Mouse (Mus musculus) CH12.LX (cell line): ENCODE results near the gene Herc3. TPM values are rescaled to one million over a fixed set of nuclear protein-coding genes. Genes with fewer than 3 reads are reported as not detected.

Experiments used
- DNase-seq: peaks from one replicate; pipeline ENCODE4 v3.0.0-alpha.2; 2013; ENCODE audit errors: extremely low read depth
- H3K27ac ChIP-seq: 2 replicates; pipeline ENCODE4 v1.5.1; 2012; ENCODE audit warnings: low read depth, mild to moderate bottlenecking, control low read depth, moderate library complexity; ENCODE audit not compliant: insufficient read depth
- H3K27me3 ChIP-seq: replicated peaks from 2 replicates; pipeline ENCODE3; 2012; ENCODE audit warnings: inconsistent platforms
- H3K36me3 ChIP-seq, 2 experiments: replicated peaks in 1 of 2; 2 replicates each; pipeline versions ENCODE3 to v1.6.1; 2012; ENCODE audit warnings: inconsistent platforms in 1 of 2, low read length in 1 of 2, mild to moderate bottlenecking in 1 of 2, mixed read lengths in 1 of 2, moderate library complexity in 1 of 2; ENCODE audit not compliant: control insufficient read depth in 1 of 2, insufficient read depth in 1 of 2
- H3K4me1 ChIP-seq, 2 experiments: 2 replicates each; pipeline ENCODE4 v1.6.1; 2012; ENCODE audit warnings: inconsistent platforms in 1 of 2, moderate library complexity in 1 of 2; ENCODE audit not compliant: insufficient read depth in 2 of 2, control insufficient read depth in 1 of 2
- H3K4me2 ChIP-seq: 2 replicates; pipeline ENCODE4 v1.6.1; 2012; ENCODE audit warnings: low read depth, mild to moderate bottlenecking, control low read depth; ENCODE audit not compliant: poor library complexity, insufficient read depth, severe bottlenecking
- H3K4me3 ChIP-seq, 3 experiments: fragments of 150-350 bp in 1 of 3; sonication (generic) in 1 of 3; replicated peaks in 1 of 3; 2 replicates each; pipeline versions ENCODE3 to v1.5.1; 2011 to 2012; ENCODE audit warnings: low read depth in 2 of 3, low read length in 2 of 3, mild to moderate bottlenecking in 2 of 3, moderate library complexity in 2 of 3, control low read depth in 1 of 3, improper control_type of control experiment in 1 of 3, inconsistent platforms in 1 of 3, mixed read lengths in 1 of 3; ENCODE audit not compliant: poor library complexity in 1 of 3
- H3K79me2 ChIP-seq: replicated peaks from 2 replicates; pipeline ENCODE4 v1.6.1; 2012; ENCODE audit warnings: mild to moderate bottlenecking, moderate library complexity; ENCODE audit not compliant: control insufficient read depth, poor library complexity, insufficient read depth, severe bottlenecking; ENCODE audit errors: extremely low read depth
- H3K9ac ChIP-seq: 2 replicates; pipeline ENCODE4 v1.6.1; 2012; ENCODE audit warnings: low read depth, mild to moderate bottlenecking, control low read depth, moderate library complexity; ENCODE audit not compliant: insufficient read depth
- H3K9me3 ChIP-seq: replicated peaks from 2 replicates; pipeline ENCODE3; 2012; ENCODE audit warnings: low read length, inconsistent platforms, mixed read lengths
- BHLHE40 ChIP-seq: IDR thresholded peaks from 2 replicates; pipeline ENCODE4 v1.6.1; 2011; ENCODE audit warnings: mild to moderate bottlenecking, low read depth, low read length, improper control_type of control experiment
- CHD1 ChIP-seq: IDR thresholded peaks from 2 replicates; pipeline ENCODE4 v1.6.1; 2012; ENCODE audit warnings: low read depth, low read length, improper control_type of control experiment, inconsistent platforms
- CHD2 ChIP-seq: IDR thresholded peaks from 2 replicates; pipeline ENCODE4 v1.6.1; 2011; ENCODE audit warnings: low read length, improper control_type of control experiment
- CTCF ChIP-seq, 2 experiments: IDR thresholded peaks in 1 of 2; conservative IDR thresholded peaks in 1 of 2; 2 replicates each; pipeline ENCODE4 v1.5.1; 2011 to 2012; ENCODE audit warnings: low read depth in 2 of 2, low read length in 2 of 2, improper control_type of control experiment in 1 of 2, inconsistent platforms in 1 of 2, mild to moderate bottlenecking in 1 of 2, moderate library complexity in 1 of 2
- E2F4 ChIP-seq: IDR thresholded peaks from 2 replicates; pipeline ENCODE4 v1.6.1; 2011; ENCODE audit warnings: low read depth, low read length, improper control_type of control experiment; ENCODE audit not compliant: insufficient replicate concordance
- EP300 ChIP-seq: IDR thresholded peaks from 2 replicates; pipeline ENCODE4 v1.6.1; 2011; ENCODE audit warnings: low read length, improper control_type of control experiment
- ETS1 ChIP-seq: conservative IDR thresholded peaks from 2 replicates; pipeline ENCODE4 v1.6.1; 2012; ENCODE audit warnings: low read depth, mild to moderate bottlenecking, inconsistent platforms, low read length, improper control_type of control experiment, moderate library complexity
- GABPA ChIP-seq: IDR thresholded peaks from 2 replicates; pipeline ENCODE4 v1.6.1; 2012; ENCODE audit warnings: low read depth, low read length, improper control_type of control experiment, inconsistent platforms; ENCODE audit not compliant: insufficient replicate concordance
- JUN ChIP-seq: IDR thresholded peaks from 2 replicates; pipeline ENCODE4 v1.6.1; 2011; ENCODE audit warnings: low read depth, mild to moderate bottlenecking, low read length, improper control_type of control experiment, moderate library complexity; ENCODE audit not compliant: insufficient read depth
- JUND ChIP-seq: conservative IDR thresholded peaks from 2 replicates; pipeline ENCODE4 v1.6.1; 2011; ENCODE audit warnings: low read depth, low read length, improper control_type of control experiment
- MAFK ChIP-seq: IDR thresholded peaks from 2 replicates; pipeline ENCODE4 v1.6.1; 2011; ENCODE audit warnings: low read length, improper control_type of control experiment; ENCODE audit not compliant: insufficient replicate concordance
- MAX ChIP-seq: IDR thresholded peaks from 2 replicates; pipeline ENCODE4 v1.6.1; 2011; ENCODE audit warnings: low read length, improper control_type of control experiment
- MEF2A ChIP-seq: IDR thresholded peaks from 2 replicates; pipeline ENCODE4 v1.6.1; 2014; ENCODE audit warnings: low read depth, mild to moderate bottlenecking, inconsistent platforms, low read length, improper control_type of control experiment, borderline replicate concordance
- MXI1 ChIP-seq: IDR thresholded peaks from 2 replicates; pipeline ENCODE4 v1.6.1; 2011; ENCODE audit warnings: mild to moderate bottlenecking, low read depth, low read length, improper control_type of control experiment
- MYC ChIP-seq: IDR thresholded peaks from 2 replicates; pipeline ENCODE4 v1.6.1; 2011; ENCODE audit warnings: low read depth, mild to moderate bottlenecking, improper control_type of control experiment, low read length
- NRF1 ChIP-seq: IDR thresholded peaks from 2 replicates; pipeline ENCODE4 v1.6.1; 2014; ENCODE audit warnings: low read depth, mild to moderate bottlenecking, inconsistent platforms, low read length, improper control_type of control experiment, moderate library complexity
- POLR2A ChIP-seq: IDR thresholded peaks from 2 replicates; pipeline ENCODE4 v1.6.1; 2011; ENCODE audit warnings: low read depth, mild to moderate bottlenecking, improper control_type of control experiment, low read length
- RAD21 ChIP-seq: IDR thresholded peaks from 2 replicates; pipeline ENCODE4 v1.6.1; 2011; ENCODE audit warnings: low read depth, mild to moderate bottlenecking, low read length, improper control_type of control experiment, moderate library complexity
- SIN3A ChIP-seq: IDR thresholded peaks from 2 replicates; pipeline ENCODE4 v1.6.1; 2012; ENCODE audit warnings: low read length, improper control_type of control experiment, inconsistent platforms
- SMC3 ChIP-seq: IDR thresholded peaks from 2 replicates; pipeline ENCODE4 v1.6.1; 2011; ENCODE audit warnings: low read depth, low read length, improper control_type of control experiment
- UBTF ChIP-seq: IDR thresholded peaks from 2 replicates; pipeline ENCODE4 v1.6.1; 2012; ENCODE audit warnings: low read depth, mild to moderate bottlenecking, inconsistent platforms, low read length, improper control_type of control experiment, moderate library complexity
- USF1 ChIP-seq: IDR thresholded peaks from 2 replicates; pipeline ENCODE4 v1.6.1; 2014; ENCODE audit warnings: low read depth, mild to moderate bottlenecking, inconsistent platforms, low read length, improper control_type of control experiment
- ZC3H11A ChIP-seq: IDR thresholded peaks from 2 replicates; pipeline ENCODE4 v1.6.1; 2012; ENCODE audit warnings: low read depth, mild to moderate bottlenecking, inconsistent platforms, low read length, improper control_type of control experiment
- ZNF384 ChIP-seq: IDR thresholded peaks from 2 replicates; pipeline ENCODE4 v1.6.1; 2012; ENCODE audit warnings: low read depth, low read length, improper control_type of control experiment, inconsistent platforms
- dilution Hi-C: fragments of 300-500 bp; cut with MboI; formaldehyde crosslinking; loops from 2 replicates; pipeline ENCODE4 v1.14.3; 2020; ENCODE audit warnings: low sequenced_read_pairs; ENCODE audit not compliant: extremely low pct_unique_long_range_greater_than_20kb, extremely low pct_ligation_motif_present
- in situ Hi-C: fragments of 300-500 bp; cut with MboI; formaldehyde crosslinking; loops from 3 replicates; pipeline ENCODE4 v1.14.3; 2019; ENCODE audit warnings: low sequenced_read_pairs, low pct_ligation_motif_present, low pct_unique_long_range_greater_than_20kb, mixed read lengths
- polyA plus RNA-seq: library from polyadenylated mRNA; unstranded; fragments of >175 nt; gene quantifications from 2 replicates; pipeline ENCODE4 v1.2.1, GENCODE M21; 2012; ENCODE audit warnings: low read depth; ENCODE audit not compliant: insufficient read length
- total RNA-seq, 2 experiments: library from RNA; depleted of rRNA; stranded (reverse); fragments of 300-350 nt in 1 of 2; fragments of >200 nt in 1 of 2; gene quantifications; 2 replicates each; pipeline ENCODE4 v1.2.3; 2012 to 2014

The Herc3 gene
- total and polyA plus RNA-seq, 3 experiments, result 15.7 to 19.1 (median 17.8) TPM

GRCm38 (mm10) chr6:58920735-58921134 lies 89.5 kb downstream of the Herc3 start (continued):
- TF ChIP-seq POLR2A (no peak), MAFK (no peak)

- Histone ChIP-seq H3K4me3 (no peak overlapping the region), H3K9ac (no peak overlapping the region), H3K9me3 (no peaks in the 10 kb centered on the region), H3K27ac (no peak overlapping the region), H3K36me3 (peaks cover 4 to 32% of the 10 kb centered on the region in 2 experiments), H3K4me1 (peaks cover 0 to 7% of the 10 kb centered on the region in 2 experiments; a peak in 1 of 4 replicates), H3K27me3 (no peaks in the 10 kb centered on the region), H3K4me2 (no peak overlapping the region), H3K79me2 (no peaks in the 10 kb centered on the region)
- dilution Hi-C loops (no loop called here), in situ Hi-C loops (no loop called here)
- peak; percentile 25 for DNase-seq
- TF ChIP-seq USF1 (no peak), ZNF384 (no peak), NRF1 (peak; percentile 57), MXI1 (0 out of 2 replicates have a peak, but pooled peaks have one; percentile 29), CTCF (conservative IDR thresholded peaks at IDR 0.05 in 1 of 2, IDR thresholded peaks at IDR 0.05 in 1 of 2; ENCODE audit: low read depth in 2 of 2, low read length in 2 of 2) (peak in 1 of 2 experiments; percentile 74; a peak in 2 of 4 replicates), ETS1 (no peak), MEF2A (0 out of 2 replicates have a peak, but pooled peaks have one; percentile 19), CHD2 (no peak), RAD21 (peak; percentile 61), BHLHE40 (no peak; the same call in 1 of the 2 replicates), GABPA (no peak), JUN (0 out of 2 replicates have a peak, but pooled peaks have one; percentile 12), SIN3A (no peak), MYC (peak; percentile 57; the same call in 1 of the 2 replicates), SMC3 (peak; percentile 69), ZC3H11A (peak; percentile 6; the same call in 1 of the 2 replicates), JUND (0 out of 2 replicates have a peak, but pooled peaks have one; percentile 28), UBTF (no peak), E2F4 (no peak), CHD1 (no peak), EP300 (peak; percentile 17; the same call in 1 of the 2 replicates), MAX (peak; percentile 35)
Measured at GRCm38 (mm10) chr6:58921623-58922022, 90.4 kb downstream of the Herc3 start.
